Mouse (Mus musculus) adrenal gland, adult 2 months (tissue): ENCODE measurements around the gene Actr3. TPM values are rescaled to one million over a fixed set of nuclear protein-coding genes. Genes with fewer than 3 reads are reported as not detected.
A peak's percentile ranks its signal among the peaks of the same experiment; 100 is the strongest.
"Not testable (repeated sequence)": the region's sequence is repeated elsewhere in the genome, so short reads cannot be mapped to it uniquely, and the experiment has no call there.

Experiments
- DNase-seq: peaks from one replicate; pipeline ENCODE4 v3.0.0; 2021
- polyA plus RNA-seq: library from polyadenylated mRNA; depleted of rRNA; stranded (reverse); fragments of >200 nt; gene quantifications from 2 replicates; pipeline ENCODE4 v1.2.3, GENCODE M21; 2012
- total RNA-seq, 2 experiments: library from RNA; stranded (reverse); gene quantifications; 2 replicates each; pipeline ENCODE4 v1.2.3; 2021

Gene Actr3
- total and polyA plus RNA-seq, 3 experiments: 22.8 to 187 (median 170) TPM

DNA sequence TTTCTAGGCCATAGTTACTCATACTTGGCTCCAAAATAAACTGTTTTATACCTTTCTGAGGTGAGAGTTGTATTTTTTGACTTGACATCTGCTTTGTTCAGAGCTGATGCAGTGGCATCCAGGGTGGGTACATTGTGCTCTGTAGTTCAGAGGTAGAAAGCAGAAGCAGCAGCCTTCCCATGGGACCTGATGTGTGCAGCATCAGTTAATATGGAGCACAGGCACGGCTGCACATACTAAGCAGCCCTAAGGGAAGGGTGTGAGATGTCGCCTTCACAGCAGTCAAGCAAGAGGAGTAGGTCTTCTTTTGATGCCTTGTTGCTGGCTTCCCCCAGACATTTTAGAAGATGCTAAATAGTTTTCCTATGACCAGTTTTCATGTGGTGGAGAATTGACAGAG, 3.3 kb upstream of the Actr3 start:
- no peak for DNase-seq

DNA sequence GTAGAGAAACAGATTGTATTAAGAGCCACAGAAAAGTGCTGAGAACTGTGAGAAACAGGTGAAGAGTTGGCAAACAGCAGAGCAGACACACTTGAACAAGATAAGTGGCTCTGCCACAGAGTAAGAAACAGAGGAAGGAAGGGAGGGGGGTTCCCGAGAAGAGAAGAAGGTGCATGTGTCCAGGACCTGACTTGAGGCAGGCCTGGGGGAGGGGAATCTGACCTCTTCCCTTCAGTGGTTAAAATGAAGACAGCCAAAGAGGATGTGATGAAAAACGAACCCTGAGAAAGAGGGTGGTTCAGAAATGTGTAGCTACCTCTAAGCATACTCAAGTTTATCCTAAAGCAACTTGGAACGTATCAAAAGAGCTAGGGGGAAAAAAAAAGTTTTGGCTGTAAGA, 2.4 kb upstream of the Actr3 start:
- no peak for DNase-seq

DNA sequence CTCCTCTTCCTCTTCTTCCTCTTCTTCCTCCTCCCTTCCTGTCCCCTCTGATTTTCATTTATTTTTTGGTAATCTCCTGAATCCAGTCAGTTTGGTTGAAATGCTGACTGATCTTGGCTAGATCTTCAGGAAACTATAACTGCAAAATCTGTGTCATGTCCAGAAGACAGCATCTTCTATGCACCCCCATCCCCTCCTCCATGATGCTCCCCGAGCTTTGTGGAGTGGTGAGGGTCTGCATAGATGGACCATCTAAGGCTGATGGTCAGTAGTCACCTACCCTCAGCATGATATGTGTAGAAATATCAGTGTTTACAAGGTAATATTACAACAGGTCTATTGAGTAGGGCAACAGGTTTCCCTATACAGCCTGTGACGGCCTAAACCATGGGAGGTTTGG, 1.6 kb upstream of the Actr3 start:
- DNase-seq: no peak

DNA sequence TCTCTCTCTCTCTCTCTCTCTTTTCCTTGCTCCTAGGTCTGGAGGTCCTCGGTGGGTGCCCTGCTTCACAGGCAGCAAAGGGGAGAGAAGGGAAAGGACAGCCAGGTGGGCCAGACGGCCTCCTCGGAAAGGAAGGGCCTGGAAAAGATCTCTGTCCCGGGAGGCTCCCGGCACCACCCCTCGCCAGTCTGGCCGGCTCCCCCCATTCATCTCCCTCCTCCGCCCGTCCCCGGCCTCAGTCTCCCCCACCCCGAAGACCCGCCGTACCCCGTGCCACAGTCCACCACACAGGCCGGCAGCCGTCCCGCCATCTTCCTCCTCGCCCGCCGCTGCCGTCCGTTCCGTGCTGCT, 534 bp downstream of the Actr3 start:
- no peak for DNase-seq

DNA sequence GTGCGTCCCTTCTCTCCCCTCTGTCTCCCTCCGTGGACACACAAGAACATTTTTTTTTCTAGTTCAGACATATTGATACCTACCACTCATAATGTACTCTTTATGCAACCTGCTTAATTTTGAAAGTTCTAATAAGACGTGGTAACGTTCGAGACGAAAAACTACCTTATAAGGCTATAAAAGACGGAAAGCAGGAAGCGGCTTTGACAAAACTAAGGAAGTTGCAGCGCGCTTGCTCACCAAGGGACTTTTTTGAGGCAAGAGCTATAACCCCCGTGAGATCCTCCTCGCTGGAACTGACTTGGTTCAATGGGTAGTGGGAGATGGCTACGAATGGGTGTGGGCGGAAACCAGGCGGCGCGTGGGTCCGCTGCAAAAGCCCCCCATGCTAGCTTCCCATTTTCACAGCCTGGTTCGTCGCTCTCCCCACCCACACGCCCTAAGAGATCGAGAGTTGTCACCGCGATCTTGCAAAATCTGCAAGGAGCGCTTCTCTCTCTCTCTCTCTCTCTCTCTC, 984 bp downstream of the Actr3 start:
- DNase-seq: peak; percentile 73

DNA sequence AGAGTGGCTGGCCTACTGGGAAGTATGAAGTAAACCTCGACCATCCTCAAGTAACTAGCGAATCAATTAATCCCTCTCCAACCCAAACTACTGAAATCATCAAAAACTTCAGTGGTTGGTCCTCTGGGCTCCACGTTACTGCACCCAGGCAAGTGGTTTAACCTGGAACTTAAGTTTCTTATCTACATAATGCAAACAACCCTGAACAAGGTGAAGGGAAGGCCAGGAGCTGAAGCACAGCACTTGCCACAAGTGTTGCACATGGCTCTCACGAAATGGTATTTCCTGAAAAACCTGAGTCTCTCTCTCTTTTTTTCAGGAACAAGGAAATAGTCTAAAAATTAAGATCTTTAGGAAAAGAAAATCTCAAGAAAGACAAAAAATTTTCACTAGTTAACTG, 4.2 kb downstream of the Actr3 start:
- DNase-seq: no peak

DNA sequence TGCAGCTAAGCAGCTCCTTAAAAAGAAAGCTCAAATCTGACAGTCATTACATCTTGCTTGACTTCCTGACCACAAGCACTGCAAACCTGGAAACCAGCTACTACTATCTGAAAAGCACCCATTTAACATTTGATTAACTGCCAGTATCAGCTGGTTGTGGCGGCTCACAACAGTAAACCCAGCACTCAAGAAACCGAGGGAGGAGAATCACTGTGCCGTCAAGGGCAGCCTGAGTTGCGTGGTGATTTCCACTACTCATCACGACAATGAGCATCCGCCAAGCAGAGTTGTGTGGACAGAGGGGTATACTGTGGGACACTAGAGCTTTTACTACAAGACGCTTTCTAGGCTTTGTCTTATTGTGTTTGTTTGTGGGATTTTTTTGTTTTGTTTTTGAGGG, 4.8 kb downstream of the Actr3 start:
- peak; percentile 13 for DNase-seq

DNA sequence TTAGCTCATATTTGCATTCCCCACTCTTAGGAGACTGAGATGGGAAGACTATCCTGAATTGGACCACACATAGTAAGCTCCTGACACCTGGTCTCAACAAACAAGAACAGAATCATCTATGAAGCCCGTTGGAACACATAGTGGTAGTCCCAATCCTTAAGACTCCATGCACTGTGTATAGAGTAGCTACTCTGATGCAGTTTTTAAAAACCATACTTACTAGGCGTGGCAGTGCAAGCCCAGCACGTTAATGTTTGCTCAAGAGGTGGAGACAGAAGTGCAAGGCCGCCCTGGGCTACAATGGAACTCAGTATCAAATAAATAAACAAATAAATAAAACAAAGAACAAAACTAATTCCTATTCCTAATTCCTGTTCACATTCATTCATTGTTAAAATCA, 5.5 kb downstream of the Actr3 start:
- no peak for DNase-seq

DNA sequence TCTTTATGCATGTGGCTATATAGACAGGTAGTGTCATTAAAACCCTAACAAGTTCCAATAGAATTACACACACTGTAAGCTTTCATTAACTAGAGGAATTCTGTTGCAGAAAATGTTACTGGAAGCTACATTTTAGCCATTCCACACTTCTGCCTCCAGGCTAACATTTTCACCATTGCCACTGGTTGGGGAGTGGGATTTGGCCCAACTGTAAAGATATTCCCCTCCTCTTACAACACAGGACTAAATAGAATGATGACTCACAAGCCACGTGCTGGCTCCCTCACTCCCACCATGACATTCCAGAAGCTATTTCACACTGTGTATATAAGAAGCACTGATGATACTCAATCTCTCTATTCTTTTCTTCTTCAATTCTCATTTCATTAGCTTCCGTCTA, 7.2 kb downstream of the Actr3 start:
- DNase-seq: no peak

DNA sequence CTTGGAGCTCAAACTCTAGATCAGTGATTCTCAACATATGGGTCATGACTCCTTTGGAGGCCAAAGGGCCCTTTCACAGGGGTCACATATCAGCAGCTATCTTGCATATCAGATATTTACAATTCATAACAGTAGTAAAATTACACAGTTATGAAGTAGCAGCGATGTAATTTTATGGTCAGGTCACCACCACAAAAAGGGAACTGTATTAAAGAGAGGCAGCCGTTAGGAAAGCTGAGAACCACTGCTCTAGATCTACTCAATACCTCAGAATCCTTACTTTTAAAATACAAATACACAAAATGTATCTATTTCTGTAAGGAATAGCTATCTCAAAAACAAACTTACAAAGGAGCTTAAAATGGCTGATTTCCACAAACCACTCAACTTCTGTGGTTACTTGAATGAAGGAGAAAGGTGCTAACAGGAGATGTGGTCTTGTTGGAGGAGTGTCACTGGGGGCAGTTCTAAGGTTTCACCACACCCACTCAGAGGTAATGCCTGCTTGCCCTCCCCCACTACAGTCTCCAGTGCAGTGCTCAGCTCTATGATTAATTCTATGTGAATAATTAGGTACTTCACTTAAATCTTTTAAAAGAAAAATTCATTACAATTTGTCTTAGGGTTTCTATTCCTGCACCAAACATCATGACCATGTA, 9.0 kb downstream of the Actr3 start:
- no peak for DNase-seq

DNA sequence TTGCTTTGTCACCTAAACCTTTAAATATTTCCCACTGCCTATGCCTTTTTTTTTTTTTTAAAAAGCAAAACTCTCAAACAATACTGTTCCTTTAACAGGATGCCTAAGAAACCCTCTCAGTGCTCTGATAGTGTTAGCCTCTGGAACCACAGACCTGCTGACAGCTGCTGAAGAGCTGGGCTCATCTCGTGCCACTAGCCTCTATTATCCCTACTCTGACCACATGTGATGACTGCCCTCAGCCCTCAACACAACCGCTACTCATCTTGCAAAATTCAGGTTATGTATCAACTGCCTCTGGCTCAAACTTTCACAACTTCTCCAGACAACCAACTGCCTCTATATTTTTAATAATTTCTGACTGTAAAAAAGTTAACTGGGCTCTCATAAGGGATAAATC, 15.6 kb downstream of the Actr3 start:
- DNase-seq: no peak

DNA sequence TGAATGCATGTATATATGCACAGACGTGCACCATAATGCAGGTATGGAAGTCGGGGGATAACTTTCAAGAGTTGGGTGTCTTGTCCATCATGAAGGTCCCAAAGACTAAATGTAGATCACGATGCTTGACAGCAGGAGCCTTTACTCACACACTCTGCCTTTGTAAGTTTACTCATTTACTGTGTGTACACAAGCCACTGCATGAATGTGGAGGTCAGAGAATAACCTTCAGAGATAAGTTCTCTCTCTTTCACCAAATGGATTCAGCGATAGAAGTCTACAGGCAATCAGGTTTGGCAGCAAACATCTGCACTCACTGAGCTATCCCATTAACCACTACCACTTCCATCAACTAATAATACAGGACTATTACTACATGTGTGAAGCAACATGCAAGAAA, 16.8 kb downstream of the Actr3 start:
- peak; percentile 14 for DNase-seq

DNA sequence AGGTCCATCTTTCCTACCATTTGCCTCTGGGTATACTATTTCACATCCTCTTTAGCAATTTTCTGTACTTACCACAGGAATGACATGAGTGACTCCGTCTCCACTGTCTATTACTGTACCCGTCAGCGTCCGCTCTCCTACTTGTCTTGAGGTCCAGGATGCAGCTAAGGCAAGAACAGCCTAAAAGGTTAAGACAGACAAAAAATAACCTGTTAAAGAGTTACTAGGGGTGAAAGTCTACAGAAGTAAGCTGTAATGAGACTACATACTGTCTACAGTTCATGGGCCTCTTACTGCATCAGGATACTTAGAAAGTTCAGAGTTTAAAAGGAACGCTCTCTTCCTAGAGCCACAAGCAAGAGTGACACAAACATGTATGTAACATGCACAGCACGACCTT, 28.3 kb downstream of the Actr3 start:
- no peak for DNase-seq

DNA sequence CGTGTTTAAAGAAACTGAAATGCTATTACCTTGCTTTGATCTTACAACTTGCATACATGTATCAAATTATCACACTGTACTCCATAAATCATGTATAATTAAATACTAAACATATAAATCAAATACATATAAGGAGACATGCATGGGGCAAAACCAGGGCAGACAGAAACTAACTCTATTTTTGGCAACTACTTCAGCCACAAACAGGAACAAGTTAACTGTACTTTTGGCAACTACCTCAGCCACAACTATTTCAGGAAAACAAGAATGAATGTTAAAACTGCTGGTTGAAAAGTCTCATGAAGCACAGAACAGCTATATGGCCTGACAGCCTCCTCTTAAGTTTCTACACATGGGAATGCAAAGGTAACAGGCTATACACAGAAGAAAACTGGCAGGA, 40.1 kb downstream of the Actr3 start:
- DNase-seq: no peak

DNA sequence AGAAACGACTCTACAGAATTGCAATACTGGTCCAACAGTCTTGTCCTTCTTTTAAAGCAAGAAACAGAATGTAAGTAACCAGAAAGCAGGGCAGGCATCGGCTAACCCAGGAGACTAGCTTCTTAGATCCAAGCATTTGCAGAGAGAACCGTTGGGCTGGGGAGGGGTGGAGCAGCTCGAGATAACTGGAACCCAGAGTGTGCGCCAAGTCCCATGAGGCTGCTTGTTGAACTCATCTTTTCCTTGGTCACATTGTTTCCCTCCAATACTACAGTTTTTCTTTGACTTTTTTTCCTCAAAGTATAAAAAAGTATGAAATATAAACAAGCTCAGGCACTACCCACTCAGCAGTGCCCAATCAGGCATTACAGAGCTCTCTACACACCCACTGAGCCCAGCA, 42.2 kb downstream of the Actr3 start:
- DNase-seq: not testable (repeated sequence)

DNA sequence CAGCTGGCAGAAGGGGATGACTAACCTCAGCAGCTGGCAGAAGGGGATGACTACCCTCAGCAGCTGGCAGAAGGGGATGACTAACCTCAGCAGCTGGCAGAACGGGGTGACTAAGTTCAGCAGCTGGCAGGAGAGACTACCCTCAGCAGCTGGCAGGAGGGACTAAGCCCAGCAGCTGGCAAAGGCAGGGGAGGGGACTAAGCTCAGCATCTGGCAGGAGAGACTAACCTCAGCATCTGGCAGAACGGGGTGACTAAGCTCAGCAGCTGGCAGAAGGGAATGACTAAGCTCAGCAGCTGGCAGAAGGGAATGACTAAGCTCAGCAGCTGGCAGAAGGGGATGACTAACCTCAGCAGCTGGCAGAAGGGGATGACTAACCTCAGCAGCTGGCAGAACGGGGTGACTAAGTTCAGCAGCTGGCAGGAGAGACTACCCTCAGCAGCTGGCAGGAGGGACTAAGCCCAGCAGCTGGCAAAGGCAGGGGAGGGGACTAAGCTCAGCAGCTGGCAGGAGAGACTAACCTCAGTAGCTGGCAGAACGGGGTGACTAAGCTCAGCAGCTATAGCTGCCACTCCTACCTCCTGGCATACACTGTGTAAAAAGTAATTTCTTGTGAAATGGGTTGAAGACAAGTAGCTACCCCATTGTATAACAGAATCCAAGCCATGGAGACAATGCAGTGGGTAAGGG, 45.3 kb downstream of the Actr3 start:
- not testable (repeated sequence) for DNase-seq

DNA sequence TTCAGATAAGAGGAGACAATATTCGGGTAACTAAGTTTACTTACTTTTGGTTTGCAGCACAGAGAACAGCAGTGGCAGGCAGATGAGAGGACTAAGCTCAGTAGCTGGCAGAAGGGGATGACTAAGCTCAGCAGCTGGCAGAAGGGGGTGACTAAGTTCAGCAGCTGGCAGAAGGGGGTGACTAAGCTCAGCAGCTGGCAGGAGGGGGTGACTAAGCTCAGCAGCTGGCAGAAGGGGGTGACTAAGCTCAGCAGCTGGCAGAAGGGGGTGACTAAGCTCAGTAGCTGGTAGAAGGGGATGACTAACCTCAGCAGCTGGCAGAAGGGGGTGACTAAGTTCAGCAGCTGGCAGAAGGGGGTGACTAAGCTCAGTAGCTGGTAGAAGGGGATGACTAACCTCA, 45.9 kb downstream of the Actr3 start:
- not testable (repeated sequence) for DNase-seq

DNA sequence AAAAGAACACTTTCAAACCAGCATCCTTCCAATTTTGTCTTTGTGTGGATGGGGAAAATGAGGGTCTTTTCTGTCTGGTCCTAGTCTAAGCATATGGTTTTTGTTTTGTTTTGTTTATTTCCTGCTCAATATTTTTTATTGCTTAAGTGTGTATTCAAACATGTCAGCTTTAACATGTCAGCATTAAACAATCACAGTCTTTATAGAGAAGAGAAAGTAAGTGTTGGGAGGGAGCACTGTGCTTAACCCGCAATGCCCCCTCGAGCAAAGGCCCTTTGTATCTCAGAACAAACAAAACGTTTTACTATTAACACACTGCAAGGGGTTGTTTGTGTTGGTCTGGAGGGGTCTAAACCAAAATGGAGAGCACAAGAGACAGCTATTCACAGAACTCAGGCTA, 47.2 kb downstream of the Actr3 start:
- DNase-seq: no peak

DNA sequence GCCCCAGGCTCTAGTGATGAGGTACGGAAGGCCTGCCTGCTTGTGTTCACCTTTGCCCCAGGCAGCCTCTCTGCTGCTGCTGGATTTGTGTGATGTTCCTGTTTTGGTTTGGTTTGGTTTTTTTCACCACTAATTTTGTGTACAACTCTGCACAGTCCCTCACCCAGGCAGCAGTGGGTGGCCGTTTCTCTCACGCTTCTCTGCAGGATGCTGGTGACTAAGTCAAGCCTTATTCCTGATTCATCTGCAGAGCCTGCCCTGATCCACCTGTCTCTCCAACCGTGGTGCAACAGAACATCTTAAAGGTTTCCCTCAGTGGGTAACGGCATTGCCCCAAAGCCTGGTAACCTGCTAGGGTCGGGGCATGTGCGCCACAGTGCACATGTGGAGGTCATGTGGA, 49.3 kb downstream of the Actr3 start:
- DNase-seq: no peak

DNA sequence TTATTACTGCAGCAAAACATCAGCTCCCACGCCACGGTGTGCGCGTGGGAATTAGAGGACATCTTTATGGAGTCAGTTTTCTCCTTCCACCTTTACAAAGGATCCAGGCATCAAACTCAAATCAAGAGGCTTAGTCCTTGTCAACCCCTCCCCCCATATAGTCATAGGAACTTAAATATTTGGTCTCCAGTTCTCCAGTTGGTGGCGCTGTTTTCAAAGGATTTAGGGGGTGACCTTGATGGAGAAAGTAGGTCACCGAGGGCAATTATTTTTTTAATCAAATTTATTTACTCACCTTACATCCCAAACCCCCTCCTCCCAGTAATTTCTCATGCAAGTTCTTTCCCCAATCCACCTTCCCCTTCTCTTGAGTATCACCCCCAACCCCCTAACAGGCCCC, 52.9 kb downstream of the Actr3 start:
- no peak for DNase-seq

DNA sequence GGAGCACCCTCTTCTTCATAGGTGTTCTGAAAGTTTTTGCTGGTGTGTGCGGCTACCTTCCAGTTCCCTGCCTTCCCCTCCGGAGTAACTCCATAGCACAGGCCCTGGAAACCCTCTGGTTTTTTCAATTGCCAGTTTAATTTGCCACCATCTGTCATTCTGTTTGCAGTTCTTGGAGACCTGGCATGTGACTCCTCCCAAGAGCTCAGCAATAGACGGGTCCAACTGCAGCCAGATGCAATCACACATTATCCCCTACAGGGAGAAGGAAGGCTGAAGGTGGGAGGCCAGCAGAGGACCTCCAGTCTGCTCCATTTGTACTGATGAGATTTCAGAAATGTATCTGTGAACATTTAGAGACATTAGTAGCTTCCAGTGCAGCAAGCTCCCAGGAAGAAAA, 56.6 kb downstream of the Actr3 start:
- DNase-seq: no peak

DNA sequence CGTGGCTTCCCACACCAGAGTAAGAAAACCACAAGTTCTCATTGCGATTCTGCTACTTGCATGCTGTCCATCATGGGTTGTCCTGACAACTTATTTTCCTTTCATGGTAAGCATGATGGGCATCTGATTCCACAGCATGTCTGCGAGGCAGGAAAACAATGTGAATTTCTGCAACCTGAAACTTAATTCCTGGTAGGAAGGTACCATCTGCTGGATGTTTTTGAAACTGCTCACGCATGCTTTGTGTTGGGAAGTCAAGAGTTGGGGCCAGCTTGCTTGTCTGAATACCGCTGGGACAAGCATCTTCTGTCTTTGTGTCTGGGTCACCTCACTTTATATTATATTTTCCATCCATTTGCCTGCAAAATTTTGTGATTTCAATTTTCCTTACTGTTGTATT, 62.7 kb downstream of the Actr3 start:
- DNase-seq: no peak

DNA sequence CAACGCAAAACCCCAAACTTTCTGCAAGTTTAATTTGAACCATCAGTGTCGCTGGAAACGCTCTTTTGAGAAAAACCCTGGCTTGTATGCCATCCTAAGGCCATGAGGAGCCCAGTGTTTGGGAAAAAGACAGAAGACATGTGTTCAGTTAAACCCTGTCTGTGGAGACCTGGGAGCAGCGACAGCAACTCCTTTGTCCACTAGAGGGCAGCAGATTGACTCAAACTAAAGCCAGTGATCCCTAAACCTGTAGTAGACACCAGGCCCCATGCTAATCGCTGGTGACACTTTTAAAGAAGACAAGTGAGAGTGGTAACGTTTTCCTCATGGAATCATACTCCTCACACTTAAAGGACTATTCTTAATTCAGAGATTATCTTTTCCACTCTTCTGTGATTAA, 64.7 kb downstream of the Actr3 start:
- DNase-seq: peak; percentile 40

DNA sequence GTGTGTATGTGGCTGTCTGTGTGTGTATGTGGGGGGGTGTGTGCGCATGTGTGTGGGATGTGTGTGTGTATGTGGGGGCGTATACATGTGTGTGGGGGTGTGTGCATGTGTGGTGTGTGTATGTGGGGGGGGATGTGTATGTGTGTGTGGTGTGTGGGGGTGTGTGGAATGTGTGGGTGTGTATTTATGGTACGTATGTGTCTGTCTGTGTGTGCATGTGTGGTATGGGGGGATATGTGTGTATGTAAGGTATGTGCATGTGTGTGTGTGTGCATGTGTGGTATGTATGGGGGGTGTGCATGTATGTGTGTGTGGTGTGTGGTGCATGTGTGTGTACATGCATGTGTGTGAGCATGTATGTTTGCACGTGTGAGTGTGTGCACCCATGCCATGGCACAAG, 70.0 kb downstream of the Actr3 start:
- no peak for DNase-seq
